In genomic region chr9:71704332-71705014, GRCm38 (mm10) we compare ENCODE assay signal across 13 mouse cellular contexts.
"Had no signal": no experiment of that assay in that cellular context is flagged by ENCODE, and none has a peak within 500 bp of the region (broad histone marks: within the 10 kb centered on the region; RNA-seq: fewer than 3 reads in every experiment).

No protein-coding gene starts in this region.

- H3K4me1 ChIP-seq: limb, embryonic 13.5 days; midbrain, embryonic 10.5 days; neural tube, embryonic 15.5 days had no signal

- DNase-seq: left cerebral cortex, postnatal 4 days; lung, embryonic 14.5 days; lung, postnatal 10 days; lung, postnatal 4 days; midbrain, embryonic 14.5 days; right cerebral cortex, postnatal 14 days; thymus, postnatal 36 days had no signal

- H3K9me3 ChIP-seq: limb, embryonic 13.5 days; liver, embryonic 15.5 days; midbrain, embryonic 10.5 days; neural tube, embryonic 15.5 days had no signal

- H3K4me2 ChIP-seq: limb, embryonic 13.5 days; liver, embryonic 11.5 days; liver, embryonic 15.5 days; lung, embryonic 14.5 days; neural tube, embryonic 15.5 days had no signal

- H3K4me3 ChIP-seq: limb, embryonic 13.5 days; liver, embryonic 15.5 days; midbrain, embryonic 10.5 days; myocyte; neural tube, embryonic 15.5 days had no signal

- H3K9ac ChIP-seq: limb, embryonic 13.5 days; liver, embryonic 15.5 days; lung, embryonic 14.5 days; neural tube, embryonic 15.5 days had no signal

- H3K27ac ChIP-seq: limb, embryonic 13.5 days; liver, embryonic 15.5 days; midbrain, embryonic 10.5 days; neural tube, embryonic 15.5 days had no signal

- H3K36me3 ChIP-seq: liver, embryonic 15.5 days; midbrain, embryonic 10.5 days; neural tube, embryonic 15.5 days had no signal

- H3K27me3 ChIP-seq: limb, embryonic 13.5 days; liver, embryonic 15.5 days; neural tube, embryonic 15.5 days had no signal
